Mouse (Mus musculus) embryo, embryonic 10.5 days (tissue): Measurements from ENCODE around the gene Gm9736.
"Not testable (repeated sequence)": the region's sequence is repeated elsewhere in the genome, so short reads cannot be mapped to it uniquely, and the experiment has no call there.

Experiments
- DNase-seq: peaks from one replicate; pipeline ENCODE4 v3.0.0-alpha.2; 2015; ENCODE audit warnings: low spot score

Gm9736 gene

GRCm38 (mm10) chr10:77726186-77726585 lies 25.0 kb downstream of the Gm9736 start, which contains the start of gene Gm10100:
Gene Gm10100, plus strand, starts transcription at chr10:77726486.
- no peak for DNase-seq

GRCm38 (mm10) chr10:77724855-77725254 lies 26.3 kb downstream of the Gm9736 start:
- no peak for DNase-seq

GRCm38 (mm10) chr10:77720299-77720698 lies 30.9 kb downstream of the Gm9736 start, which contains the start of gene Krtap12-1:
Gene Krtap12-1, plus strand, starts transcription at chr10:77720599.
- DNase-seq, result not testable (repeated sequence)

GRCm38 (mm10) chr10:77715507-77715906 lies 35.6 kb downstream of the Gm9736 start, which contains the start of gene Gm10142:
Gene Gm10142, plus strand, starts transcription at chr10:77715807.
- no peak for DNase-seq

- DNase-seq, result no peak
Measured at GRCm38 (mm10) chr10:77713734-77714133, 37.4 kb downstream of the Gm9736 start.

GRCm38 (mm10) chr10:77711157-77711556 lies 40.0 kb downstream of the Gm9736 start, which contains the start of gene Gm10024:
Gene Gm10024, plus strand, starts transcription at chr10:77711457.
- DNase-seq, result not testable (repeated sequence)

GRCm38 (mm10) chr10:77709831-77710230 lies 41.3 kb downstream of the Gm9736 start:
- DNase-seq, result no peak

- no peak for DNase-seq
Measured at GRCm38 (mm10) chr10:77706326-77706725, 44.8 kb downstream of the Gm9736 start, which contains the start of gene Gm10272. Gene Gm10272, plus strand, starts transcription at chr10:77706626.
